Mouse (Mus musculus) left cerebral cortex, postnatal 10 days (tissue): Measurements from ENCODE around the gene Mttp. TPM values are rescaled to one million over a fixed set of nuclear protein-coding genes. Genes with fewer than 3 reads are reported as not detected.
"Not testable (repeated sequence)": the region's sequence is repeated elsewhere in the genome, so short reads cannot be mapped to it uniquely, and the experiment has no call there.

Source experiments
- DNase-seq, 2 experiments: peaks; one replicate each; pipeline ENCODE4 v3.0.0; 2021 to 2022; ENCODE audit warnings: low spot score in 2 of 2, mixed read lengths in 1 of 2; ENCODE audit errors: extremely low spot score in 1 of 2
- intact Hi-C: fragments of 180-260 bp; cut with DNase I; formaldehyde crosslinking; loops from one replicate; pipeline ENCODE4 v1.15.1; 2025
- total RNA-seq, 2 experiments: library from RNA; stranded (reverse); gene quantifications; 2 replicates each; pipeline ENCODE4 v1.2.3; 2021

The Mttp gene
- total RNA-seq, 2 experiments from 2014 or later: 4.4 to 4.9 TPM

DNA sequence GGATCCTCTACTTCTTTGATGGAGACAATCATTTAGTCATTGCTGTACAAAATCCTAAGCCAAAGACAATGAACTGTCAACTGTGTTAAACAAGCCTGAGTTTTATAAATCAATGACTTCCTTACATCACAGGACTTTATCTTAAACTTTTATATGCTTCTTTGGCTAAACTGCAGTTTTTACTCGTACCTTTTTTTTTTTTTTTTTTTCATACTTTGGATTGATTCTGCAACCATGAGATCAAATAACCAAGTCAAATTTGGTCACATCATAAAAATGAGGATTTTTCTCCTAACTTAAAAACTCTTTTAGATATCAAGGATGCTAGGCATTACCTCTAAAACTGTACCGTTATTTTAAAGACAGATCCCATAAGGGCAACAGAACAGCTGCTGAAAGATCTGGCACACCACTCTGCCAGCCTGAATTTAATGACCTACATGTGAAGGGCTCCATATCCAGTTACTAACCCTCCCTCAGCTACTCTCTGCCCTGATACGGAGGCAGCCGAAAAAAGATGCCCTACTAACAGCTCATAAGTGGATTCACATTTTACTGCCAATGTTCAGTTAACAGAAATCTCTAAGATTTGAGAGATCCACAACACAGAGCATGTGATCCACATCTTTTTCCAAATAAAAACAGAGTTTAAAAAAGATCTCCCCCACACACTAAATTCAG lies 2.6 kb downstream of the Mttp start:
- intact Hi-C loops: loop anchor here (5.0 kb wide), 2 partner anchors 65 to 150 kb away; no protein-coding TSS in a partner anchor
- no peak for DNase-seq

- intact Hi-C loops: loop anchor here (5.0 kb wide), 2 partner anchors 62 to 147 kb away; no protein-coding TSS in a partner anchor
- no peak for DNase-seq
Observed at GRCm38 (mm10) chr3:138139663-138140062, 5.1 kb downstream of the Mttp start.

DNA sequence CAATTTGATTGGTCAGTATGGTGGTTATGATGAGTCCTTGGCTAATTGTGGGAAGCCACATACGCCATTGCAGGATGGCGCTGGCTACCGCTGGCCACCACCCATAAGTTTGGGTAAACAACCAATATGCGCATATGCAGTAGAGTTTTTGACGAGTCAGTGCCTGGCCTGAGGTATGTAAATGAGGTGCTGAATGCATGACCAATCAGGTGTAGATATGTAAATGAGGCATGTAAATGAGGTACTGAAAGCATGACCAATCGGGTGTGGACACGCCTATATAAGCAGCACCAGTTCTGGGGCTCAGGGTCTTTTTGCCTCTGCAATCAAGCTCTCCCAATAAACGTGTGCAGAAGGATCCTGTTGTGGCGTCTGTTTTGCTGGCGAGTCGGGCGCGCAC lies 6.6 kb downstream of the Mttp start:
- intact Hi-C loops, DNase-seq: not testable (repeated sequence)

DNA sequence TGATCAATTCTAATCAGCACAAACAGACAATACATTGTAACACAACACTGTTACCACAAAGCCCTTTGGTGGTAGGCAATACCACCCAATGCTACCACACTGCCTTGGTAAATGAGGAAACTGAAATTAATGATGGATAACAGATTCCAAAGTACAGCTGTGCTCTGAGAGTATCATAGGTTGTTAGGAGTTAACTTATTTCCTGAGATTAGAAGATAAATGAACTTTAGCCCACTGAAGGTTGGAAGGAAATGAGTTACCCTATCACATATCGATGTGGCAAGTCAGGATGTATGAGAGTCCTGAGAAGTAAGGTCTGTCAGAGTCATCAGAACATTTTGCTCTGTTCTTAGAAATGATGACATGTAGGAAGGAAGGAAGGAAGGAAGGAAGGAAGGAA lies 10.2 kb downstream of the Mttp start:
- DNase-seq: no peak
- intact Hi-C loops: no loop called here

DNA sequence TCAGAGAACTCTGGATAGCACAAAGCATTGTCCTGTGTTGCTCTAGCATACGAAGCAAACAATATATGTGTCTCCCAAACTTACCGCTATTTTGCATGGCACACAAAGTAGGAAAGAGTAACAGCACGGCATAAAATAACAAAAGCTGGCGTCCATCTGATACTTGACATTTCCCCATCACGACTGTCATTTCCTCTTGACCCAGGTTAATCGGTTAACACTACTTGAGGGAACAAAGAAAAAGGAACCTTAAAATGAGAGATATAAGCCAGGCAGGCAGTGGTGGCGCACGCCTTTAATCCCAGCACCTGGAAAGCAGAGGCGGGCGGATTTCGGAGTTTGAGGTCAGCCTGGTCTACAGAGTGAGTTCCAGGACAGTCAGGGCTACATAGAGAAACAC lies 10.9 kb downstream of the Mttp start:
- intact Hi-C loops: no loop called here
- no peak for DNase-seq

DNA sequence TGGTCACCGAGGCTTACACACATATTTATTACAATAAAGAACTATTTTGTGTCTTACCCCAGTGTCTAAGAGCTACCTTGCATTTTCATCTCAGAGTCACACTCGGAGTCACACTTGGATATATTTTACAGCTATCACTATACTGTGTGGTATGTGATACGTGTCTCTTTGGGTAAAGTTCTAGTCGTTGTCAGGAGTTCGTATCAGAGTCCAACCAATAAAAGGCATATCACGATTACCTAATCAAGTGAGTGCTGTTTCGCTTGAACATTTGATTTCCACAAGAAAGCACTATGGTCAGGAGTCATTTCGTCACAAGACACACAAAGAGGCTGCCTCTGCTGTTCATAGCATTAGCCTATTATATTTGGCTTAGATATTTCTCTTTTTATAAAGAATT lies 11.3 kb downstream of the Mttp start:
- intact Hi-C loops: no loop called here
- DNase-seq: no peak

- intact Hi-C loops: no loop called here
- DNase-seq: no peak
Observed at GRCm38 (mm10) chr3:138131168-138131567, 13.6 kb downstream of the Mttp start.

DNA sequence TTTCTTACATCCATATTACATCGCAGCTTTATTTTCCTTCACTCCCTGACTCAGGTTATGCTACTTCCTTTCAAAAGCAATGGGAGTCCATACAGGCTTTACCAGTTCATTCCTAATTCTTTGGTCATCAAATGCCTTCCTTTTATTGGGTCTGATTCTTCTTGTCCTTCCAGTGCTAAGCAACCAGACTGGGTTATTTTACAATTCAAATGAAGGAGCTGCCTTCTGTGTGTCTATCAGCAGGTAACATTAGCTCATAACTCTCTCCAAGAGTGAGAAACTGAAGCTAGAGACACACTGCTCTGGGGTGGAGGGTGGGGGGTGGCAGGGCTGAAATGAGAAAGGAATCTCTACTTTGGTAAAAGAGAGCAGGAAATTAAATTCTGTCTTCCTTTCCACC lies 14.1 kb downstream of the Mttp start:
- intact Hi-C loops: no loop called here
- DNase-seq: no peak

DNA sequence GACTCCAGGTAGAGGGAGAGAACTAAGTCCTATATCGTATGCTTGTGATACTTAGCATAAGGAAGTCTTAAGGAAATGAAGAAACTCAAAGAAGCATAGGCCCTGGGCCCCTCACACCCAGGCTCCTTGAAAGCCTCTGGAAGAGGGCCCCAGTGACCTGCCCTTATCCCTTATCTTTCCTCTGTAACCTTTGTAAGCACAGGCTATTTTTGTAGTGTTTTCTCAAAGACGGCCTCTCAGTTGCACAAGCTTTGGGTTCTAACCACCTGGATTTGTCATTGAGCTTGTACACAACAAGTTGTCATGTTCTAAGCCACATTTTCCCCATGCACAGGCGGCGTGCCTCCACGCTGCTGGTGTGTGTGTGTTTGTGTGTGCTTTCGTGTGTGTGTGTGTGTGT lies 15.7 kb downstream of the Mttp start:
- no peak for DNase-seq
- intact Hi-C loops: no loop called here

DNA sequence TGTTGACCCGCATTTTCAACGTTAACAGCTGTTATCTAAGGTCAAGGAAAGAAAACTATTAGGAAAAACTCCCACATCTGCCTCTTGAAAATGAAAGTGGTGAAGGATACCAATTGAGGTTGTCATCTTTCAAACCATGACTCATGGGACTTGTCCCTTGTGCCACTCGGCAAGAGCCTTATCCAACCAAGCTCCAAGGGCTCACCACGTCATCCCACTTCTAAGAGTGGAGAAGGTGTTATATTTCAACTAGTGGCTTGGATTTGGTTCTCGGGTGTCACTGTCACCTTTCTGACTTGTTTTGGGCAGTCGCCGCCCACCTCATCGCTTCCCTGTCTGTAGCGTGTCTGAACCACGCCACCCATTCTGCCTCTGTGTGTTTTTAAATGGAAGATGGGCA lies 20.9 kb downstream of the Mttp start:
- no peak for DNase-seq
- intact Hi-C loops: no loop called here

DNA sequence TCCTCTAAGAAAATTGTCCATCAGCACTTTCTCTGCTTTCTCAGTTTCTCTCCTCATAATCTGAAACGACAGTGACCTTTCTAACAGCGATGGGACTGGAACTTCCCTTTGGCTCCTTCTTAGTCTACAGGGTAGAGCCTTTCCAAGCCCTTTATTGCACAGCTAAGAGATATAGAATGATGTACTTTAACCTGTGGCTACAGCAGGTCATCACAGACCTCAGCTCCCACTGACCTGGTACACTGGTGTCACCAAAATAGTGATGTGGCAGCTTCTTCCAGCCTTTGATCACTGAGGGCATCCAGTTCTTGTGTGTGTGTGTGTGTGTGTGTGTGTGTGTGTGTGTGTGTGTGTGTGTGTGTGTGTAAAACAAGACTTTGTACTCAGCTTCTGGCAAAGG lies 23.3 kb downstream of the Mttp start:
- intact Hi-C loops: no loop called here

GRCm38 (mm10) chr3:138119444-138120105 lies 25.2 kb downstream of the Mttp start:
- no peak for DNase-seq
- intact Hi-C loops: no loop called here

More for the DNA sequence above, 23.3 kb downstream of the Mttp start:
- DNase-seq: no peak

DNA sequence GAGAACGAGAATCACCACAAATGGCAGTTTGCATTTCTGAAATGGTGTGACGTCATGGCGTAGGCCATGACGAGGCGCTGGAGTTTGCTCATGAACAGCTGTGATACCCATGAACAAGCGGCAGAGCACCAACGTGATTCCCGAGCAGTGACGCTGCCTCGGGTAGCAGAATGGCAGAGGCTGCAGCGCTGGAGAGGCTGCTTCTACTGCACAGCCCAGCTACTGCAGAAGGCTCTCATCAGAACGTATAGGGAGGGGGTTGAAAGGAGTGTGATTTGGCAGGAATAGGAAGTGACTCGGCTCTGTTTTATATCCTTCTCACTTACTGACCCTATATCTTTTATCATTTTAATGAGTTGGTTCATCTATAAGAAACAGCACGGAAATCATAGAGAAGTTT lies 25.9 kb downstream of the Mttp start:
- intact Hi-C loops: no loop called here
- DNase-seq: no peak

DNA sequence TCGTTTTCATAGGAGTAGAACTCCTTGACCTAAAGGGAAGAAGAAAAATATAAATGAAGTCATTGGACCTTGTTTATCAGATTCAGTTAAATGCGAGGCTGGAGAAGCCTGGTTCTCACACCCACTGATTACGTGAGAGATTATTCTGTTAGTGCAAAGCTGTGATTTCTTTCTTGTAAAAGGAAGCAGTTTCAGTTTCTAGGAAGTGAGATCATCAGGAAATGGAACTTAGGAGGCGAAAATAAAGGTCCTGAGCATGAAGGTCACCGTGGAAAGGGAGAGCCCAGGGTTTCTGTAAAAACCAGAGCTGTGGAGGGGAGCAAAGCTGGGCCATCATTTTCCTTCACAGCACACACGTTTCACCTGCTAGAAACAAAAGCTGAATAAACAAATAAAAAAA lies 26.4 kb downstream of the Mttp start:
- intact Hi-C loops: no loop called here
- DNase-seq: no peak

DNA sequence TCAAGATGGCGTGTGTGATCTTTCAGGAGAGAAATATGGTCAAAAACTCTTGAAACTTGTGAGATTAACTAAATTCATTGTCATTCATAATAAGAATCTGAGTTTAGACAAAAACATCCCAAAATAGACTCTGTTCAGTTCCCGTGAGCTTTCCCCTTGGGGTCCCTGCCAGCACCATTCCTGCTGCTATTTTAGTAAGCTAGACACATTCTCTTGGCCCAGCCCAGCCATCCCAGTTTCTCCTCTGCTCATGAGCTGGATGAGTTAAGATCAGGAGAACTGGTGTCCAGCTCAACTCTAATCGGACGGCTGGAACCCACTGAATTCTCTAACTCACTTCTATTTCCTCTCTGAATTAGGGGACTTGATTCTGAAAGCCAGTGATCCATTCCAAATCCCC lies 27.9 kb downstream of the Mttp start:
- intact Hi-C loops: no loop called here
- no peak for DNase-seq

- intact Hi-C loops: no loop called here
- DNase-seq: no peak
Observed at GRCm38 (mm10) chr3:138114106-138114505, 30.7 kb downstream of the Mttp start.

DNA sequence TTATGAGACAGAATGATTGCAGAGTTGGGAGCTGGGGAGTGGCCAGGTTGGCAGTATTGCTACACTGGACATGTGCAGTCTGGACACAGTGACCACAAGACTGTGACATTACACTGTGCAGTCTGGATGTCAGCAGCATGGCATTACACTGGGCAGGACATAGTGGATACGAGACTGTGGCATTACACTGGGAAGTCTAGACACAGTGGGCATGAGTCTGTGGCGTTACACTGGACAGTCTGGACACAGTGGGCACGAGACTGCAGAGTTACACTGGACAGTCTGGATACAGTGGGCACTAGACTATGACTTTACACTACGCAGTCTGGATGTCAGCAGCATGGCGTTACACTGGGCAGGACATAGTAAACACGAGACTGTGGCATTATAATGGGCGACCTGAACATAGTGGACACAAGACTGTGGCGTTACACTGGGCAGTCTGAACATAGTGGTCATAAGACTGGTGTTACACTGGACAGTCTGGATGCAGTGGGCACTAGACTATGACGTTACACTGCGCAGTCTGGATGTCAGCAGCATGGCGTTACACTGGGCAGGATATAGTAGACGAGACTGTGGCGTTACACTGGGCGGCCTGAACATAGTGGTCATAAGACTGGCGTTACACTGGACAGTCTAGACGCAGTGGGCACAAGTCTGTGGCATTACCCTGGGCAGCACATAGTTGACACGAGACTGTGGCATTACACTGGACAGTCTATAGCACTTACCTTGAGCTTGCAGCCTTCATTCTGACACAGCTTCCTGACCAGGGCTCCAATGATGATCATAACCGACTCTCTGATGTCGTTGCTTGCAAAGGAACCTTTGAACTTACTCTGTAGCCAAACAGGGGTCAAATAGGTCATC lies 33.6 kb downstream of the Mttp start:
- DNase-seq: no peak
- intact Hi-C loops: no loop called here

- DNase-seq: no peak
- intact Hi-C loops: no loop called here
Observed at GRCm38 (mm10) chr3:138106887-138107286, 37.9 kb downstream of the Mttp start.

DNA sequence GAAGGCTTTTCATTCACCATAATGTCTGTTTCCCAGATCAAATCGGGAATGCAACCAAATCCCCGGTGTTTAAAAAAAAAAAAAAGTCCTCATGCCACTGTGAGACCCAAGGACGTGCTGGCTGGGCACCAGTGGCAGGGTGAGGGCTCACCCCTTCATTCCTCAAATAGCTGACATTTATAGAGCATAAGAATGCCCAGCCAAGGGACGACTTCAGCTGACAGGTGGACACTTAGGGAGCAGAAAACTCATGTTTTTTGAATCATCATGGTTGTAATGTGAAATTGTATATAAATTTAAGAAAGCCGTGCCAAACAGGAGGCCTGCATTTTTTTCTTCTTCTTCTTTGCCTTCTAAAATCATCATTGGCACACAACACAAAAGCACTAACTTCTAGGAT lies 39.7 kb downstream of the Mttp start:
- intact Hi-C loops: no loop called here

GRCm38 (mm10) chr3:138103690-138104089 lies 41.1 kb downstream of the Mttp start:
- no peak for DNase-seq
- intact Hi-C loops: no loop called here

More for the DNA sequence above, 39.7 kb downstream of the Mttp start:
- DNase-seq: no peak
